Mouse (Mus musculus) gastrocnemius, postnatal 14 days (tissue): Measurements from ENCODE around the gene Padi1. TPM values are rescaled to one million over a fixed set of nuclear protein-coding genes. Genes with fewer than 3 reads are reported as not detected.

Source experiments
- total RNA-seq, 2 experiments: library from RNA; stranded (reverse); gene quantifications; 2 replicates each; pipeline ENCODE4 v1.2.3; 2021

The Padi1 gene
- total RNA-seq, 2 experiments from 2014 or later = 0.07 to 0.08 TPM

Other genes starting within 250 kb of the Padi1 start
- gene Arhgef10l, start 179.8 kb downstream of the Padi1 start, total RNA-seq = 10 to 100 TPM; 39.2 to 49.0 TPM
- 10 to 100 TPM; 14.2 to 19.3 TPM for gene Rcc2, start 145.2 kb downstream of the Padi1 start, total RNA-seq
- gene Padi6, start 103.1 kb downstream of the Padi1 start, total RNA-seq = not detected
- under 1 TPM; 0.13 to 0.14 TPM for gene Padi4, start 71.5 kb downstream of the Padi1 start, total RNA-seq
- 1 to 10 TPM; 1.3 to 1.9 TPM for gene Padi3, start 35.1 kb downstream of the Padi1 start, total RNA-seq
- 100 to 1,000 TPM; 101 to 150 TPM for gene Padi2, start 60.6 kb upstream of the Padi1 start, total RNA-seq
- gene Sdhb, start 115.4 kb upstream of the Padi1 start, total RNA-seq = 100 to 1,000 TPM; 480 to 609 TPM
- gene Atp13a2, start 141.1 kb upstream of the Padi1 start, total RNA-seq = 10 to 100 TPM; 16.1 to 17.0 TPM
- 10 to 100 TPM; 33.9 to 47.3 TPM for gene Mfap2, start 164.6 kb upstream of the Padi1 start, total RNA-seq
- gene Crocc, start 214.8 kb upstream of the Padi1 start, total RNA-seq = 1 to 10 TPM; 2.6 to 4.0 TPM
- gene Necap2, start 232.6 kb upstream of the Padi1 start, total RNA-seq = 10 to 100 TPM; 19.9 to 21.7 TPM
- gene Spata21, start 242.6 kb upstream of the Padi1 start, total RNA-seq = not detected